Mouse (Mus musculus) adrenal gland, adult 8-10 months (tissue): Measurements from ENCODE around the gene Csf2. TPM values are rescaled to one million over a fixed set of nuclear protein-coding genes. Genes with fewer than 3 reads are reported as not detected.
"Not testable (repeated sequence)": the region's sequence is repeated elsewhere in the genome, so short reads cannot be mapped to it uniquely, and the experiment has no call there.

Experiments used
- DNase-seq: peaks from one replicate; pipeline ENCODE4 v3.0.0; 2022
- total RNA-seq, 4 experiments: library from RNA; stranded (reverse); gene quantifications; 2 replicates each; pipeline ENCODE4 v1.2.4; 2022

Gene Csf2
- not detected for total RNA-seq

DNA sequence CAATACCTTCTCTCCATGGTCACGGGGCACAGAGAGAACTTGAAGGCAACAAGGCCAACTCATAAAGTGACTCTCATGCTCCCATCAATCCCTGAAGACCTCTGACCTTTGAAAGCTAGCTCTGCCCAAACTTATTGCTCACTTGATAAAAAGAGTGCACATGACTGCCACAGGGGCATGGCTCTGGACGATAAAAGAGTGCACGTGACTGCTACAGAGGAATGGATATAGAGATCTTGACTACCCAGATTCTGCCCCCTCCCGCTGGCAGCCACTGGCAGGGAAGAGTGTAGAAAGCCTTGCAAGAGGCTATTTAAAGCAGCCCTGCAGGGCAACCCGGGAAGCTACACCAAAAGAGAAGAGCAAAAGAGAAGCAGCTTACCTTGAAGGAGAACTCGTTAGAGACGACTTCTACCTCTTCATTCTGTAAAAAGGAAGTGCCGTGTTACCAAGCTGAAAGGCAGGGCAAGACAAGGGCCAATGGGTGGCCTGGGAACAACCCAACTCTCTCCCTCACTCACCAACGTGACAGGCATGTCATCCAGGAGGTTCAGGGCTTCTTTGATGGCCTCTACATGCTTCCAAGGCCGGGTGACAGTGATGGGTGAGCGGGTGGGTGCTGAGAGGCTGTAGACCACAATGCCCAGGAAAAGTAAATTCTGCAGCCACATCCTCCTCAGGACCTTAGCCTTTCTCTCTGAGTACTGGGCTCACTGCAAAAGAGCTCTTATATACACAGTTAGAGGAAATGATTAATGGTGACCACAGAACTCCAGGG is at the start of gene Csf2:
Gene Csf2, minus strand, starts transcription at position 728 of the 778 bp plus-strand sequence.
- DNase-seq: no peak

DNA sequence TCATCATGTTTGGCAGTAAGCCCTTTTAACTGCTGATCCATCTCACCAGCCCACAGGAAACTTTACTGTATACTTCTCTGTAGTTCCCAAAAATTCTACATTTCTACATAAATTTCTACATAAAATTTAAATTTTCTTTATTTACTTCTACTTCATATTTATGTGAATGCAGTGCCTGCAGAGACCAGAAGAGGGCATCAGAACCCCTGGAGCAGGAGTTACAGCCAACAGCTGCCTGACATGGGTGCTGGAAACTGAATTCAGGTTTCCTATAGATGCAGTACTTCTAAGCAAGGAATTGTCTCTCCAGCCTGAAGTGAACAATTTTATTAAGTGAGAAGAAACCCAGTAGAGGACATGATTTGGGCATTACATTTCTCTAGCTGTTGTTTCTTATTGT is 49.3 kb upstream of the Csf2 start:
- no peak for DNase-seq

DNA sequence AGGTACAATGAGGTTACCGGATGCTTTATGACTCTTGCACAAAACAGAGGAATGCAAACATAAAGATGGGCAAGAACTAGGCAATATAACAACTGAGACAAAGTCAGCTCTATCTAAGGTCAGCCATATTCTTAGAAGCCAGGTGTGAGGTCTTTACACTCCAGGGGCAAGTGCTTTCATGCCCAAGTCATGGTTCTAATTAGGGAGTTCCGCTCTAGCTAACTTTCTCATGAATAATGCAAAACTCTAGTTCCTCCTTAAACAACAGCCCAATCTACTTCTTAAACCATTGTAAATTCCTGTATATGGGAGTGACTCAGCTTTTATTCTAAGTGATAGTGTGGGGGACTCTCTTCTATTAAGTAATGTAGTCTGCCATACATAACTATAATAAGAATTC is 48.0 kb upstream of the Csf2 start:
- DNase-seq: not testable (repeated sequence)

GRCm38 (mm10) chr11:54296734-54297133 is 47.3 kb upstream of the Csf2 start:
- no peak for DNase-seq

GRCm38 (mm10) chr11:54295971-54296370 is 46.5 kb upstream of the Csf2 start:
- DNase-seq: no peak

DNA sequence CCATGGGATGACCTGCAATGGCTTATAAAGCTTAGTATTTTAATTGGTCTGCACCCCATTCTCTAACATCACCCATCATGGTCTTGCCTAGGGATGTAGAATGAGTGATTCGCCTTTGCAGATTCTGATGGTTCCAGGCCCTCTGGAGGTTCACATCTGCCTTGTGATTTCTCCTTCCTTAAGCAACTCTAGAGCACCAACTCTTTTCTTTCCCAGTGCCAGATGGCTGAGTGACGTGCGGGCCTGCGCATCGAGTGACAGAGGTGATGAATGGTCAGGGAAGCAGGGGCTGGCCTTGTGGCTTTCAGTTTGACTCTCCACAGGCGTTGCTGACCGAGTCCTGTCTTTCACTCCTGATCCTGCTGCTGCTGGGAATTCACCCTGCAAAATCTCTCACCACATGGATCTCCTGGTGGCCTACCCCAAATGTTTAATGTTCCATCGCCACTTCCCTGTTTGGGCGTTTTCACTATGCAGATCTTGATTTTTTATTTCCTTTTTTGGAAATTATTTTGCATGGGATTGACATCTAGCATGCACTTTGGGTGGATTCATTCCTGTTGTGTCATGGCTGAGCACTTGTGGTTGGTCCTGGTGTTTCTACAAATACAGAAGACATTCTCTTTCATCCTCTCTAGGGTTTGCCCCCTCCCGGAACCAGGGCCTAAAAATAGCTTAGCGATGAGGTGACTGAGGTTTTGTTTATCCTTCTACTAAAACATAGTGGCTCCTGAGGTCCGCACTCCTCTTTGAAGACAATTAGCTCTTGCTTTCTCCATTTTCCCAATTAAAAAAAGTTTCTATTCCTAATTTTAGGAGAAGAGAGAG is 44.7 kb upstream of the Csf2 start:
- no peak for DNase-seq

DNA sequence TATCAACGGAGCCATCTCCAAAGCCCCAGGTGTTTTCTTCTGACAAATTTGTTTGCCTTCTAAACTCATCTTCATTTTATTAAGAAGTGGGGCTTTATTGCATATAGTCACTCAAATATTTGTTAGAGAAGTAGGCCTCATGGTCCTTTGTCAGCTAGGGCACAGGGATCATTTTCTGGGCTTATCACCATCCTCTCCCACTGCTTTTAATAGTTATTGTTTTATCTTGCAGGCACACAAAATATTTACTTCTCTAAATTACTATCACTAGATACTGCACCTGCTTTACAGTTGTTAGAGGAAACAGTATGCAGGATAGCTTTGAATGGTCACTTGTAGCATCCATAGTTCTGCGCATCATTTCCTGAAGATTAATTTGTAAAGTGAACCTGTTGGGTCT is 42.7 kb upstream of the Csf2 start:
- no peak for DNase-seq

DNA sequence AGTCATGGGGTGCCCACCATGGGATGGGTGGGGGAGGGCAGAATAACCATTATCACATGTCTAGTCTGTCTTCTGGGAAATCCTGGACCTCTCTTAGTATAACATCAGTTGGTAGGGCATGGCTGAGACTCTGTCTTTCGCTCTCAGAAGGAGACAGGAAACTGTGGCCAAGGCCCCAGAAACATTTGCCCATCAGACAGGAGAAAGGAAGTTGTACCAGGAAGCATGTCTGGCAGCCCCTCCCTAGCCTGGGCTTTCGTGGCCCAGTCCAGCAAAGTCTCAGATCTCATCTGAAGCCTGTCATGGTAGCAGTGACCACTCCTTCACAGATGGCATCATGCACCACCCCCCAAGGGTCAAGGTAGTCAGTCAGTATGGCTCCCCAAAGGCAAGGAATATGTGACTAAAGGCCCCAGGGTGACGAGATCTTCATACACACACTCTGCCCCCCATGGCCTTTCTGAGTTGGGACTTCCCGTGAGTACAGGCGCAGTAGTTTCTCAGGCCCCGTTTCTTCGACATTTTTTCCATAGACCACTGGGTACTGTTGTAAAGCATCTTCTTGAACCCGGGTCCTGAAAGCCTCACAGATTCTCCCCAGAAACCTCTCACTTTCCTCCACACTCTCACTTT is 38.5 kb upstream of the Csf2 start:
- DNase-seq: no peak

GRCm38 (mm10) chr11:54271437-54271949 is 22.0 kb upstream of the Csf2 start:
- DNase-seq: no peak

- DNase-seq: no peak
Observed at GRCm38 (mm10) chr11:54269191-54269896, 19.9 kb upstream of the Csf2 start.

GRCm38 (mm10) chr11:54267177-54267576 is 17.7 kb upstream of the Csf2 start, which contains the start of gene Il3:
Il3 (minus strand) TSS chr11:54267277.
- DNase-seq: no peak

GRCm38 (mm10) chr11:54264542-54264941 is 15.1 kb upstream of the Csf2 start:
- DNase-seq: no peak

- no peak for DNase-seq
Observed at GRCm38 (mm10) chr11:54263405-54264031, 14.1 kb upstream of the Csf2 start.

DNA sequence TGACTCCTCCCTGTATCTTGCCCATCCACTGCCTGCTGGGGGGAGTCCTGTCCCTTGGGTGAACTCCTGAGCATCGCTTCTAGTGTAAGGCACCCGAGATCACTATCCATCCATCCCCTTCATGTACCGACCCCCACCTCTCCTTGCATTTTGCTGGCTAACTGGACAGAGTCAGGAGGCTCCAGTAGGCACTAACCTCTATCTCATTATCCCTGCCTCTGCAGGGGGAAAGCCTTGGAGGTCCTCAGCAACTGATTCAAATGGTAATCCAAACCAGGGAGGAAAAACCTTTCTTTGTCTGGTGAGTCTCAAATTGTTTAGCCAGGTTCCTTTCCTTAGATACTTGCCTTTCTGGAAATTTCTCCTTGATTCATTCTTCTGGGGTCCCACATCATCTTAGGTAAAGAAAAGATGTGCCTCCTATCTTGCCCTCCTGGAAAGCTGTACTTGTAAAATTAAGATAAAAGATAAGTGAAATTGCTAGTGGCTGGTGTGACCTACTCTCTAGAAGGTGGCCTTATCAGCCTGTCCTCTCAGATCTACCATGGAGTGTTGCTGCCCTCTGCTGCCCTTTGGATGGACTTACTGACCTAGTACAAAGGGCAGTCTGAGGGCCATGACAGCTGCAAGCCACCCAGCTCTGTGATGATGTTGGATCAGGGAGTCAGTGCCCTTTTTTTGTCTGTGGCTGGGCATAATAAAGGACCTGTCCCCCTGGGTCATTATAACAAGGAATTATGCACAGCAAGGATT is 7.3 kb upstream of the Csf2 start:
- DNase-seq: peak; percentile 76

DNA sequence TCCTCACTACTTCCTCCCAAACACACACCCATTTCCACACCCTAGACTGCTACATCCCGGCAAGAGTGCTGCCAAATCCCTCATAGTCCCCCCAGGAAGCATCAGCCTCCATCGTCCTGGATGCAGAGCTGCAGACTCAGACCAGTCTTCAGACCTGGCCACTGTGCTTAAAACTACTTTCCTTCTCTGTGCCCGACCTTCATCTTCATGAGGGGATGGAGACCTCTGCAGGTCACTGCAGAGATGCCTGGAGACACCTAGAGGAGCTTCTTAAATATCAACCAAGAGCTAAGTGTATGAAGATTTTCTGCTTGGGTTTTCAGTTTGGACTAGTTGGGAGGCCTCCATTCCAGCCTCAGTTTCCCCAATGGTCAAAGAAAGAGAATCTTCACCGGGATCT is 4.6 kb upstream of the Csf2 start:
- DNase-seq: no peak

- DNase-seq: no peak
Observed at GRCm38 (mm10) chr11:54250575-54250974, 1.1 kb upstream of the Csf2 start.

DNA sequence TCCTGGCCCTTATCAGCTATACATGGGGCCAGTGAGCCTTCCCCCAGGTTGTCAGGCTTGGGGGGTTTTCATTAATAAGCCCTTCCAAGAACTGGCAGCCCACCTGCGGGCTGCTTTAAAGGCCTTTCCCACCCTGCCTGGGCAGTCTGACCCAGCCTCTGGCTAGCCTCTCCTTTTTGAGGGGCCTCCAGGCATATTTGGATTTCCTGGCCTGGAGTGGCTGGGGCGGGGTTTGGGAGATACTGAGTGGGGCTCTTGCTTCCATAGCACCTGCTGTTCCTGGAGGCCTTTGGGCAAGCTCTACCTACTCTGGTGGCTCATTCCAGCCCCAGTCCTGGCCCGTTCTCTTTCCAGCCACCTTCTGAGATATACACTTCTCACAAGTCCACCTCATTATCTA is 281 bp upstream of the Csf2 start:
- DNase-seq: no peak

DNA sequence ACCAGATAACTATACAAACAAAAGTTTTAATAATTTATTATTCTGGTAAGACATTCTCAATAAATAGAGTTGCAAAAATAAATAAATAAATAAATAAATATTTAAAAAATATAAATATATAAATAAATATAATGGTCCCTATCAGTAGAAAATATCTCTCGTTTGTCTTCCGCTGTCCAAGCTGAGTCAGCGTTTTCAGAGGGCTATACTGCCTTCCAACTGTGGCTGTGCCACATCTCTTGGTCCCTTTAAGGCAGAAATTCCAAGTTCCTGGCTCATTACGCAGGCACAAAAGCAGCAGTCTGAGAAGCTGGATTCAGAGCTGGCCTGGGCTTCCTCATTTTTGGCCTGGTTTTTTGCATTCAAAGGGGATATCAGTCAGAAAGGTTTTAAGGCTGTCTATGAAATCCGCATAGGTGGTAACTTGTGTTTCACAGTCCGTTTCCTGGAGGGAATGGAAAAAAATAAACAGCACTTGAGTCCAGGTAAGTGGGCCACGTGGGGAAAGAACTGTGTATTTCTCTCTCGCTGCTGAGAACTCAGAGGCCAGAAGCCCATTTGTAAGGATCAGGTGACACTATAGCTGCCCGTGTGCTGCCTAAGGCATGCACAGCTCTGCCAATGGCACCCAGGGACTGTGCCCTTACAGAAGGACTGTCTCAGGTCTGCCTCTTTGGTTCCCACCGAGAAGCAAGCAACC is 2.1 kb downstream of the Csf2 start:
- no peak for DNase-seq

DNA sequence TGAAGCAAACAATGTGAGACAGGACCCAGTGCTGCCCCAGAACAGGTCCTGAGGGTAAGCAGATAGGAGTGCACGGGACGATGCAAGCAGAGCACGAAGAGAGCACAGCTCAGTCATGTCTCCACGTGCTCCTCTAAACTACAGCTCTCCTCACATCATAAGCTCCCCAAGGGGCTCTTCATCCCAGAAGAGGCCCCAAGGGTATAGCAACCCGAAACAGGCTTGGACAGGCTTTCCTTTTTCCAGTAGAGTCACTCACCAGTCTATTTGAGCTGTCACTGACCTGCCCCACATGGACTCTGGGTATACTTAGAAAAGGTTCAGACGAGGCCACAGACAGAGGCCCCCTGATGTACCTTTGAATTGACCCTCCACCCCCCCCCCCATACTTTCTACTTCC is 5.0 kb downstream of the Csf2 start:
- DNase-seq: no peak

GRCm38 (mm10) chr11:54242494-54242893 is 7.0 kb downstream of the Csf2 start:
- no peak for DNase-seq
